Mouse (Mus musculus) midbrain, embryonic 16.5 days (tissue): ENCODE measurements around the gene Sox13. TPM values are rescaled to one million over a fixed set of nuclear protein-coding genes. Genes with fewer than 3 reads are reported as not detected.
A peak's percentile ranks its signal among the peaks of the same experiment; 100 is the strongest.

Experiments used
- ATAC-seq: fragments of 200-750 bp; cut with Nextera tagmentation; 2 replicates; pipeline ENCODE4 v1.8.0; 2017; ENCODE audit warnings: moderate TSS enrichment
- H3K27ac ChIP-seq: fragments of 300-500 bp; sonication (generic); 2 replicates; pipeline ENCODE4 v1.5.1; 2014; ENCODE audit warnings: mild to moderate bottlenecking, low read length, mixed read lengths
- H3K27me3 ChIP-seq: fragments of 300-500 bp; sonication (generic); 2 replicates; pipeline ENCODE4 v1.6.1; 2014; ENCODE audit warnings: low read depth, low read length, mixed read lengths; ENCODE audit not compliant: control insufficient read depth, insufficient read depth
- H3K36me3 ChIP-seq: fragments of 300-500 bp; sonication (generic); 2 replicates; pipeline ENCODE4 v1.6.1; 2014; ENCODE audit warnings: mild to moderate bottlenecking, low read length, moderate library complexity, mixed read lengths; ENCODE audit not compliant: control insufficient read depth, insufficient read depth
- H3K4me1 ChIP-seq: fragments of 300-500 bp; sonication (generic); 2 replicates; pipeline ENCODE4 v1.6.1; 2014; ENCODE audit warnings: mild to moderate bottlenecking, low read length, mixed read lengths; ENCODE audit not compliant: control insufficient read depth, insufficient read depth
- H3K4me2 ChIP-seq: fragments of 300-500 bp; sonication (generic); 2 replicates; pipeline ENCODE4 v1.6.1; 2014; ENCODE audit warnings: mild to moderate bottlenecking, low read length, mixed read lengths
- H3K4me3 ChIP-seq: fragments of 300-500 bp; sonication (generic); 2 replicates; pipeline ENCODE4 v1.5.1; 2014; ENCODE audit warnings: low read depth, mild to moderate bottlenecking, low read length, moderate library complexity, mixed read lengths
- H3K9ac ChIP-seq: fragments of 300-500 bp; sonication (generic); 2 replicates; pipeline ENCODE4 v1.6.1; 2014; ENCODE audit warnings: low read depth, low read length, mixed read lengths
- H3K9me3 ChIP-seq: fragments of 300-500 bp; sonication (generic); replicated peaks from 2 replicates; pipeline ENCODE4 v1.6.1; 2014; ENCODE audit warnings: mild to moderate bottlenecking, low read length, mixed read lengths; ENCODE audit not compliant: control insufficient read depth, poor library complexity, severe bottlenecking
- WGBS: fragments of 180-500 bp; shearing (Covaris S2); extraction: QIAGEN DNeasy Blood & Tissue Kit; methylation state at CpG from one replicate; pipeline ENCODE4 v1.1.7; 2014; 5-methylcytosine and 5-hydroxymethylcytosine counted together
- polyA plus RNA-seq: library from polyadenylated mRNA; unstranded; fragments of >200 nt; fragmentation: Nextera tagmentation; extraction: Ambion mirVana; gene quantifications from 2 replicates; pipeline ENCODE4 v1.2.1, GENCODE M21; 2015

Sox13 gene
- polyA plus RNA-seq, 1 experiment from 2014 or later: 5.3 TPM

DNA sequence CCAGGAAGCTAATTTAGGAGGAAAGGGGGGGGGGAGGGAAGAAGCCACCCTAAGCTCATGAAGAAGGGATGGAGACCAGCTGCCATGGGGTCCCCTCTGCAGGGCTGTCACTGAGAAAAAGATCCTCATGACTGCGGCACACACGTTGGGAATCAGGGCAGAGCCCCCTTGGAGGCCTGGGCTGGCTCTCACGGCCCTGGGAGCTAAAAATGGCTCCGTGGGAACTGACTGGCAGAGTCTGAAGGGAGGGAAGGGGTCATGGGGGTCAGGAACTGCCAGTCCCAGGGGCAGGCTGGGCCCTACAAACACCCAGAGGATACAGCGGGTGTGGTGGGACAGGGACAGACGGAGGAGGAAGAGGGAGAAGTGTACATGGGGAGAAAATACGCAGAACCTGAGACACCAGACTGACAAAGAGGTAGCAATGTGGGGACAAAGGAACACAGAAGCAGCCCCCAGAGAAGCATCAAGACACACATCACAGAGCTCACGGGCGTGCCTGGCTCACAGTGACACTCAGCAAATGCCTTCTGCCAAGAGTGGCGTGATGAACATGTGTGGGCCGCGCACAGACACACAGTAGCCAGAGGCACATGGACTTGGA lies 41.5 kb downstream of the Sox13 start:
- peaks cover 7% of the 10 kb centered on the region for H3K4me1 ChIP-seq
- no peak overlapping the region for H3K4me2 ChIP-seq
- H3K27me3 ChIP-seq: no peaks in the 10 kb centered on the region
- no peaks in the 10 kb centered on the region for H3K36me3 ChIP-seq
- H3K4me3 ChIP-seq: no peak overlapping the region
- H3K9ac ChIP-seq: peak overlapping the region; percentile 17; the same call in 1 of the 2 replicates
- no peak for ATAC-seq
- H3K27ac ChIP-seq: no peak overlapping the region
- H3K9me3 ChIP-seq: no peaks in the 10 kb centered on the region
- 52% methylated on average over 12 of the region's 12 CpGs for WGBS

DNA sequence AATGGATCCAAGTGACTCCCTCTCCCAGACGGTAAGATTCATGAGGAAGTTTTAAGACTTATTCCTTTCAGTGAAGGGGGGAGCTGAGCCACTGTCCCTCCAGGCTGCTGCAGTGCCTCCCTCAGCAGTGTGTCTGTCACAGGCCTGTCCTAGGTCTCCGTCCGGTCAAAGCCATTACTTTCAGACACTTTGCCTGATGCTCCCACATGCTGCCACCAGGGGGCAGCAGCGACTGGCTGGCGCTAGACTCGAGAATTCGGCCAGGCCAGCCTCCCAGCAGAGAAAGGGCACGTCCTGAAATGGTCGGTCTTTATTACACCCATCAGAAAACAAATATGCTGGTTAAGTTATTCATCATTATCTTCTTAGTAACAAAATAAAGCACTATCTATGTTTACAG lies 42.2 kb downstream of the Sox13 start:
- Histone ChIP-seq H3K9me3 (no peaks in the 10 kb centered on the region), H3K4me2 (no peak overlapping the region), H3K9ac (no peak overlapping the region), H3K4me3 (no peak overlapping the region), H3K4me1 (peaks cover 7% of the 10 kb centered on the region), H3K27ac (no peak overlapping the region), H3K27me3 (no peaks in the 10 kb centered on the region), H3K36me3 (no peaks in the 10 kb centered on the region; the same call in 1 of the 2 replicates)
- ATAC-seq: peak; percentile 9; the same call in 1 of the 2 replicates
- WGBS: 7% methylated on average over 9 of the region's 9 CpGs

DNA sequence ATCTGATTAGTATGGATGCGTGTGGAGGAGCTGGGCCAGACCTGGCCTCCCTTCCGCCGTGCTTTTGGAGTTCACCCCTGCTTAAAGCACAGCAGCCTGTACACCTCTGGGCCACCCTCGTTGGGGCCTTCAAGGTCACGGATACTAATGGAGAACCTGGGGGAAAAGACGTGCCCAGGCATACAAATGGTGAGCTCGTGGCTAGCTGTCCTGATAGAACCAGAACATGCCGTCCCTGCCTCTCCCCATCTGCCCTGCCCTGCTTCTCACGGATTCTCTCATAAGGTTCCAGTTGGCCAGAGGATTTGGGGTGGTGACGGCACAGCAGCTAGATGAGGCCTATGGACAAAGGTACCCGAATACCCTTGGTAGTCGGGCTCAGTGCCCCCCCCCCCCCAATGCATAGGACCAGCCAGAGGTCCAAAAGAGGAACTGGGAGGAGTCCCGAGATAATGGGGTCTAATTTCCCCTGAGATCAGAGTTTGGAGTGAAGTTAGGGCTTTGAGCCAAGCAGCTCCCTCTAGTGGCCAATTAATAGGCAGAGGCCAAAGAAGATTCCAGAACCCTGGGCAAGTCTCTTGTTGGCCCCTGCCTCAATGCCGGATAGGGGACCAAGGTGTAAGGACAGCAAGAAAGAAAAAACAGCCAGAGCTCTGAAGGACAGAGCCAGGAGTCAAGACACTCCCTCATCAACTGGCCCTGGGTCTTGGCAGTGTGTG lies 43.7 kb downstream of the Sox13 start:
- Histone ChIP-seq H3K4me3 (no peak overlapping the region), H3K27ac (no peak overlapping the region), H3K4me1 (peaks cover 4% of the 10 kb centered on the region), H3K9ac (no peak overlapping the region), H3K36me3 (no peaks in the 10 kb centered on the region; the same call in 1 of the 2 replicates), H3K9me3 (no peaks in the 10 kb centered on the region), H3K27me3 (no peaks in the 10 kb centered on the region), H3K4me2 (no peak overlapping the region)
- ATAC-seq: no peak
- 70% methylated on average over 14 of the region's 14 CpGs for WGBS

DNA sequence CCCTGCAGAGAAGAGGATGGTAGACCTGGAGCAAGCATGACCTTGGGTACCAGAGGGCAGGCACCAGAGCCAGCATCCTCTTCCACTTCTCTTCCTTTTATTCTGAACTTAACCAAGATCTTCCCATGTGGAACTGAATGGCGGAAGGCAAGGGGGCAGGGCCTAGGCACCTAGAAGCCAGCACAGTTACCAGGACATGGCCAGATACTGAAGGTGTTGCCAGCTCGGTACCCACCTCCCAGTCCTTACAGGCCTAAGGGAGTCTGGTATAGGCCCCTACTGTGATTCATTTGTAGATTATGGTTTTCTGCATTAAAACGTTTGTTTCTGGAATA lies 44.2 kb downstream of the Sox13 start:
- Histone ChIP-seq H3K4me2 (no peak overlapping the region), H3K36me3 (no peaks in the 10 kb centered on the region; the same call in 1 of the 2 replicates), H3K27me3 (no peaks in the 10 kb centered on the region), H3K9me3 (no peaks in the 10 kb centered on the region), H3K4me1 (peaks cover 4% of the 10 kb centered on the region), H3K9ac (no peak overlapping the region), H3K27ac (no peak overlapping the region), H3K4me3 (no peak overlapping the region)
- 82% methylated on average over 3 of the region's 3 CpGs for WGBS
- no peak for ATAC-seq

DNA sequence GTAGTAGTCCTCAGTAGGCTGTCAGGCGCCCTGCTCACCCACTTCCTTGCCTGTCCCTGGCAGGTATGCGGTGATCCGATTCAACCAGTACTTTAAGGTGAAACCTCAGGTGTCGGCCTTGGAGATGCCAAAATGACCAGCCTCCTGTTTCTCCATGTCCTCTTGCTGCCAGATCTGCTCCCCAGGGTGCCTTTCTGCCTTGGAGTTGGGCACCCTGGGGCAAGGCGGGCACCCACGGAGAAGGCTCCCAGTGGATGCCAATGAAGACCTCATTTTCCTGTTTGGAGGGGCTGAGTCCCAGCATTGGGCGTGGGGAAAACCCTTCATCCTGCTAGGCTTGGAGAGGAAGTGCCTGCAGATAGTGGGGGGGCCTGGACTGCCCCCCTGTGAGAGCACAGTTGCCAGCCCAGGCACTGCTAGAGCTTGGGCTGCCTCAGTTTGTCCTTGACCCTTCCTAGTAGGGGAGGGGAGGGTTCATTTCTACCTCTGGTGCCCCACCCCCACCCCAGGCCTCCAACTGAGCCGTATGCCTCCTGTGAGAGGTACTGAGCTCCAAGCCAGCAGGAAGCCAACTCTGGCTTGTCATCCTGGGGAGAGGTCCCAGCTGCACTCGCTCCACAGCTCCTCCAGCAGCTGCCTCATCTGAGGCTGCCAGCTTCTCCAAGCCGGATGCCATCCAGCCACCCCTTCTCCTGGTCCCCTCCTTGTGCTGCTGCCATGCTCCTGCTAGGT lies 44.8 kb downstream of the Sox13 start:
- 62% methylated on average over 10 of the region's 10 CpGs for WGBS
- H3K27ac ChIP-seq: no peak overlapping the region
- no peaks in the 10 kb centered on the region; the same call in 1 of the 2 replicates for H3K36me3 ChIP-seq
- H3K27me3 ChIP-seq: no peaks in the 10 kb centered on the region
- H3K4me1 ChIP-seq: peaks cover 4% of the 10 kb centered on the region
- no peak overlapping the region for H3K9ac ChIP-seq
- no peak for ATAC-seq
- no peak overlapping the region for H3K4me2 ChIP-seq
- H3K4me3 ChIP-seq: no peak overlapping the region
- H3K9me3 ChIP-seq: no peaks in the 10 kb centered on the region

DNA sequence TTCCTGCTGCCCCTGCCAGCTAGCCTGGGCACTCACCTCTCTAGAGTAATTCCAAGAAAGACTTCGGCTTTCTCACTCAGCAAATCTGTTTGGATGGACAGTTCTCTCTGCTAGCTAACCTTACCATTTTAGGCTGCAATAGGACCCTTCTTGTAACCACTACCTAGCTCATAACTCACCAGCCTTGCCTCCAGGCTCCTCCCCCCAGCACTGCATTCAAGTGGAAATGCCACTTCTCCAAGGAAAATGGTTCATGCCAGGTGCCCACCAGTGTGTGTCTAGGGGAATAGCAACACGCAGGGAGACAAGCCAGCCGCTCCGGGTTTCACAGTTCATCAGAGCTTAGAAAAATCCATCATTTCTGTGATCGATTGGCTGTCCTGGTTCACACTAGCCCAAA lies 46.6 kb downstream of the Sox13 start:
- WGBS: 92% methylated on average over 5 of the region's 5 CpGs
- no peak overlapping the region for H3K27ac ChIP-seq
- ATAC-seq: no peak

DNA sequence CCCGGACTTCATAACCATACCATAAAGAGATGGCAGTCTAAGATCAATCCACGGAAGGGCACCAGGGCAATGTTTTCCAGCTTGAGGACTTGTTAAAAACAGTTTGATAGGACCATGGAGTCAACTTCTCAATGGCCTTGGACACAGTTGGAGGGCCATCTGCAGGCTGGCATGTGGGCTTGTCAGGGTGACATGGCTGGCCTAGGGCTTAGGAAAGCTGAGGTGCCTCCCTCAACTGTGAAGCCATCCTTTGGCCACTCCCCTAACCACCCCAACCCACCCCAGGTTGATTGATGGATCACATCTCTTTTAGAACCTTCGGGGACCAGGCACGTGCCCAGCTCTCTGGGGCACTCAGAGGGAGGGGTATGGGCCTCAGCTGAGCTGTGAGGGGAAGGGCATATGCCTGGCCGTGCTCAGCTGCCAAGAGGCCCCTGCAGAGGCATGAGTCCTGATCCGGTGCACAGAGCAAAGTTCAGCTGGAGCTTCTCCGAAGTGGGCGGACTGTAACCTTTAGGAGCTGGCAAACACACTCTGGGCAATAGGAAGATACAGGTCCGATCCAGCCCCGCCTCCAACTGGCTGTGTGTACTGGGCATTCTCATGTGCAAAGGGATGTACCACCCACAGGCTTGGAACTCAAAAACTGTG lies 48.4 kb downstream of the Sox13 start:
- Histone ChIP-seq H3K27me3 (no peaks in the 10 kb centered on the region), H3K9me3 (no peaks in the 10 kb centered on the region), H3K4me2 (no peak overlapping the region), H3K4me1 (no peaks in the 10 kb centered on the region), H3K4me3 (no peak overlapping the region), H3K9ac (no peak overlapping the region), H3K36me3 (no peaks in the 10 kb centered on the region; the same call in 1 of the 2 replicates), H3K27ac (no peak overlapping the region)
- ATAC-seq: no peak
- WGBS: 74% methylated on average over 10 of the region's 10 CpGs

More for the DNA sequence above, 46.6 kb downstream of the Sox13 start:
- Histone ChIP-seq H3K9me3 (no peaks in the 10 kb centered on the region), H3K4me1 (peaks cover 4% of the 10 kb centered on the region), H3K36me3 (no peaks in the 10 kb centered on the region; the same call in 1 of the 2 replicates), H3K27me3 (no peaks in the 10 kb centered on the region), H3K4me2 (no peak overlapping the region), H3K4me3 (no peak overlapping the region), H3K9ac (no peak overlapping the region)

DNA sequence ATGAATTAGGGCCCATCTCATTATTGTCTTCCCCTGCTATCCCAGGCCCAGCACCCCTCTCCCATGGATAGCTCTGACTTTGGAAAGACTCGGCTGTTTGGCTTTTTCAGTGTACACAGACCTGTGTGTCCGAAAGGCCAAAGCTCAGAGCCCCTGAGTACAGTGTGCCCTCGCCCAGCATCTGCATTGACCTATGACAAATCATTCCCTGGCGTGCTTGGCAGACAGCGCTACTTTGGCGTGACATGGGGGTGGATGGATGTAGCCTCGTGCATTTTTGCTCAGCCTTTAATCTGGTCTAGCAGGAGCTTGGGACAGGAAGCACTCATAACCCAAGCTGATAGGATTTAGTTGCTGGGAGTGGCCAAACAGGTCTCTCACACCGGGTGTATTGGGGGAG lies 52.1 kb downstream of the Sox13 start:
- Histone ChIP-seq H3K27ac (no peak overlapping the region), H3K9me3 (no peaks in the 10 kb centered on the region), H3K4me2 (no peak overlapping the region), H3K36me3 (no peaks in the 10 kb centered on the region; the same call in 1 of the 2 replicates), H3K4me3 (no peak overlapping the region), H3K27me3 (no peaks in the 10 kb centered on the region), H3K4me1 (0 out of 2 replicates have a peak, but pooled peaks cover 2% of the 10 kb centered on the region), H3K9ac (no peak overlapping the region)
- 65% methylated on average over 8 of the region's 8 CpGs for WGBS
- no peak for ATAC-seq
